Mouse (Mus musculus) forebrain, embryonic 15.5 days (tissue): ENCODE data around the gene Amer2. TPM values are rescaled to one million over a fixed set of nuclear protein-coding genes. Genes with fewer than 3 reads are reported as not detected.

Experiments used
- ATAC-seq: fragments of 200-750 bp; cut with Nextera tagmentation; replicated peaks from 2 replicates; pipeline ENCODE4 v1.8.0; 2017; ENCODE audit warnings: mild to moderate bottlenecking, moderate TSS enrichment, moderate library complexity
- H3K27ac ChIP-seq: fragments of 300-500 bp; sonication (generic); replicated peaks from 2 replicates; pipeline ENCODE4 v1.5.1; 2015; ENCODE audit warnings: mild to moderate bottlenecking, inconsistent platforms
- H3K27me3 ChIP-seq: fragments of 300-500 bp; sonication (generic); 2 replicates; pipeline ENCODE4 v1.6.1; 2015; ENCODE audit warnings: inconsistent platforms
- H3K36me3 ChIP-seq: fragments of 300-500 bp; sonication (generic); 2 replicates; pipeline ENCODE4 v1.6.1; 2015; ENCODE audit warnings: mild to moderate bottlenecking, inconsistent platforms
- H3K4me1 ChIP-seq: fragments of 300-500 bp; sonication (generic); 2 replicates; pipeline ENCODE4 v1.6.1; 2015; ENCODE audit warnings: inconsistent platforms
- H3K4me2 ChIP-seq: fragments of 300-500 bp; sonication (generic); replicated peaks from 2 replicates; pipeline ENCODE4 v1.6.1; 2015; ENCODE audit warnings: mild to moderate bottlenecking, inconsistent platforms
- H3K4me3 ChIP-seq: fragments of 300-500 bp; sonication (generic); 2 replicates; pipeline ENCODE4 v1.5.1; 2015; ENCODE audit warnings: mild to moderate bottlenecking, inconsistent platforms
- H3K9ac ChIP-seq: fragments of 300-500 bp; sonication (generic); replicated peaks from 2 replicates; pipeline ENCODE4 v1.6.1; 2015; ENCODE audit warnings: mild to moderate bottlenecking, inconsistent platforms
- H3K9me3 ChIP-seq: fragments of 300-500 bp; sonication (generic); 2 replicates; pipeline ENCODE4 v1.6.1; 2016; ENCODE audit warnings: inconsistent platforms
- WGBS: fragments of 180-500 bp; shearing (Covaris S2); methylation state at CpG from one replicate; pipeline ENCODE4 v1.1.7; 2015; ENCODE audit warnings: mixed read lengths; 5-methylcytosine and 5-hydroxymethylcytosine counted together
- polyA plus RNA-seq: library from polyadenylated mRNA; unstranded; fragments of >200 nt; fragmentation: Nextera tagmentation; extraction: Ambion mirVana; gene quantifications from 2 replicates; pipeline ENCODE4 v1.2.1, GENCODE M21; 2015

Amer2 gene
- polyA plus RNA-seq, 1 experiment from 2014 or later: 51.1 TPM

GRCm38 (mm10) chr14:60378057-60378565 is 5.1 kb downstream of the Amer2 start:
- Histone ChIP-seq H3K4me3 (peak overlapping the region; percentile 86), H3K36me3 (no peaks in the 10 kb centered on the region), H3K4me2 (peak overlapping the region; percentile 92), H3K9ac (peak overlapping the region; percentile 99), H3K27me3 (no peaks in the 10 kb centered on the region), H3K9me3 (no peaks in the 10 kb centered on the region), H3K27ac (peak overlapping the region; percentile 98), H3K4me1 (peaks cover 45% of the 10 kb centered on the region)
- under 1% methylated on average over 53 of the region's 53 CpGs for WGBS
- peak; percentile 94 for ATAC-seq

- peak; percentile 65 for ATAC-seq
- Histone ChIP-seq H3K27ac (peak overlapping the region; percentile 98), H3K27me3 (no peaks in the 10 kb centered on the region), H3K9me3 (no peaks in the 10 kb centered on the region), H3K4me2 (peak overlapping the region; percentile 92), H3K36me3 (no peaks in the 10 kb centered on the region), H3K4me1 (peaks cover 51% of the 10 kb centered on the region), H3K4me3 (peak overlapping the region; percentile 86), H3K9ac (peak overlapping the region; percentile 99)
- WGBS: under 1% methylated on average over 77 of the region's 77 CpGs
These were observed 5.7 kb downstream of the Amer2 start for GRCm38 (mm10) chr14:60378566-60379322.

GRCm38 (mm10) chr14:60379323-60379957 is 6.4 kb downstream of the Amer2 start:
- no peak for ATAC-seq

DNA sequence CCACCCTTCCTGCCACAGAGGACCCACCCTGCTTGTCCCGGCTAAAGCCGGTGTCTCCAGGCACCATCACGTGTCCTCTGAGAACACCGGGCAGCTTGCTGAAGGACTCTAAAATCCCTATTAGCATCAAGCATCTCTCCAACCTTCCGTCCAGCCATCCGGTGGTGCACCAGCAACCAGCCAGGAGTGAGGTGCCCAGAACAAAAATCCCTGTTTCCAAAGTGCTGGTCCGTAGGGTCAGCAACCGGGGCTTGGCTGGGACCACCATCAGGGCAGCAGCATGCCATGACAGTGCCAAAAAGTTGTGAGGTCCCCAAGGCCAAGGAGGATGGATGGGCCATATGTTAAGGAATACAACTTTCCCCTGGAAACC is 6.9 kb downstream of the Amer2 start:
- Histone ChIP-seq H3K27ac (peak overlapping the region; percentile 98; the same call in 1 of the 2 replicates), H3K4me1 (peaks cover 63% of the 10 kb centered on the region), H3K9ac (peak overlapping the region; percentile 99), H3K9me3 (no peaks in the 10 kb centered on the region), H3K4me2 (peak overlapping the region; percentile 92), H3K27me3 (no peaks in the 10 kb centered on the region), H3K4me3 (peak overlapping the region; percentile 86), H3K36me3 (no peaks in the 10 kb centered on the region; the same call in 1 of the 2 replicates)
- 83% methylated on average over 8 of the region's 8 CpGs for WGBS
- ATAC-seq: no peak

More at GRCm38 (mm10) chr14:60379323-60379957, 6.4 kb downstream of the Amer2 start:
- Histone ChIP-seq H3K27ac (peak overlapping the region; percentile 98), H3K9ac (peak overlapping the region; percentile 99), H3K36me3 (no peaks in the 10 kb centered on the region), H3K9me3 (no peaks in the 10 kb centered on the region), H3K4me1 (peaks cover 58% of the 10 kb centered on the region), H3K27me3 (no peaks in the 10 kb centered on the region), H3K4me2 (peak overlapping the region; percentile 92), H3K4me3 (peak overlapping the region; percentile 86)
- 50% methylated on average over 20 of the region's 20 CpGs for WGBS

DNA sequence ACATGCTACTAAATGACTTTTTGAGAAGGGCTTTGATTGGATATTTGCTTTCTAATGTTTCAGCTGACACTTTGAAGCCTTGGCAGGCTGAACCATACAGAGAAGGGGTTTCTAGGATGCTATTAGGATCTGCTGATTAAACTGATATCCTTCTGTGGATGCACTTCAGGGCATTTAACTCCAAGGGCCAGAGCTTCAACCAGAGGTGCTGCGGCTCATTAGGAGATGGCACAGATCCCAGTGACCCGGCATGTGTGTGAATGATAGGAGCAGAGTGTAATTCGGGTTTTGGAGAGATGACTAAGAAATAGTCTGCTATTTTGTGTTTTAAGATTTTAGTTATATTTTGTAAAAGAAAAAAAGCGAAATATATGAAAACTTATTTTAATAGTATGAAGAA is 8.6 kb downstream of the Amer2 start:
- Histone ChIP-seq H3K4me1 (peaks cover 80% of the 10 kb centered on the region), H3K9ac (peak overlapping the region; percentile 38), H3K4me3 (peak overlapping the region; percentile 86), H3K36me3 (no peaks in the 10 kb centered on the region; the same call in 1 of the 2 replicates), H3K27me3 (no peaks in the 10 kb centered on the region), H3K9me3 (no peaks in the 10 kb centered on the region), H3K27ac (no peak overlapping the region), H3K4me2 (peak overlapping the region; percentile 92)
- 31% methylated on average over 4 of the region's 4 CpGs for WGBS
- no peak for ATAC-seq

- Histone ChIP-seq H3K4me3 (peak overlapping the region; percentile 86; the same call in 1 of the 2 replicates), H3K4me1 (peaks cover 81% of the 10 kb centered on the region), H3K36me3 (no peaks in the 10 kb centered on the region; the same call in 1 of the 2 replicates), H3K9ac (no peak overlapping the region; the same call in 1 of the 2 replicates), H3K27ac (no peak overlapping the region), H3K27me3 (no peaks in the 10 kb centered on the region), H3K9me3 (no peaks in the 10 kb centered on the region), H3K4me2 (peak overlapping the region; percentile 92)
- ATAC-seq: no peak
- 64% methylated on average over 7 of the region's 7 CpGs for WGBS
These were observed 10.8 kb downstream of the Amer2 start for GRCm38 (mm10) chr14:60383816-60384215.

DNA sequence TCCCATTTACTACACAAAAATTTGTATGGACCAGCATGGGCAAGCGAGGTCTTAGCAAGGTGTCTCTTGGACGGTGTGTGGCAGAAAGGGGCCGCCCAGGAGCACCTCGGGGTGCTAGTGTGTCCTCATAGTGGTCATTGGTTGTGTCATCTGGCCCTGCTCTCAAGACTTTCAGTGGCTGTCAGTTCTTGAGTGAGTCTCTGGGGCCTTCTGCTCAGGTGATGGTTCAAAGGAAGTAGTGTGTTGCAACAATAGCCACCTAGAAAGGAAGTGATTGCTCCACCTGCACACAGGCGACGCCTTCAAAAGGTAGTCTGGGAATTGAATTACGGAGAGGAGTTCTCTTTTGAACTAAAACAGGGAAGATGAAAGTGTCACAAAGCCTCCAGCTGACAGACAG is 11.2 kb downstream of the Amer2 start:
- H3K9ac ChIP-seq: no peak overlapping the region
- H3K4me3 ChIP-seq: no peak overlapping the region
- H3K4me1 ChIP-seq: peaks cover 80% of the 10 kb centered on the region
- H3K36me3 ChIP-seq: no peaks in the 10 kb centered on the region; the same call in 1 of the 2 replicates
- 89% methylated on average over 7 of the region's 7 CpGs for WGBS
- ATAC-seq: no peak
- H3K4me2 ChIP-seq: peak overlapping the region; percentile 92
- no peaks in the 10 kb centered on the region for H3K9me3 ChIP-seq
- no peak overlapping the region for H3K27ac ChIP-seq
- H3K27me3 ChIP-seq: no peaks in the 10 kb centered on the region

DNA sequence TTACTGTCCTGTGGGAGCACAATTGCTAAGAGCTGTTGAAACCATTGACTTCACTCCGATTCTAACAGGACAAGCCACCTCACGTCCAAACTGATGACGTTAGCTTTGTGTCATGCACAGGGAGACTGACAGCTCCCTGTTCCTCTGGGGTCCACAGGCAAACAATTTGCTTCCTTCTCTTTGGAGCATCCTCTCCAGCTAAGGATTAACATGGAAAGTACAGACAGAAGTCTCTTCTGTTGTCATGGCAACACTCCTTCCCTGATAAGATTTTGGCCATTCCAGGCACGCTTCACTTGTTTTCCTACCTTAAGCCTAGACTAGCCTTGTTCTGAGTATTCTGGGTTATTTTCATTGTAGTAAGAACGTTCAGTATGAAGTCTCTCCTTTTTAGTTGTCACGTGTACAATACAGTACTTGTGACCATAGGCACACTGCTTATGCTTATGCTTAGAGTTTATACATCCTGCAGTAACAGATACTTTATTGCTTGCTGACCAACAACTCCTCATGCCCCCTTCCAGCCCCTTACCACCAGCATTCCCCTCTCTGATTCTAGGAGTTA is 12.1 kb downstream of the Amer2 start:
- 35% methylated on average over 6 of the region's 6 CpGs for WGBS

GRCm38 (mm10) chr14:60386591-60387501 is 13.8 kb downstream of the Amer2 start:
- no peaks in the 10 kb centered on the region for H3K27me3 ChIP-seq
- peaks cover 58% of the 10 kb centered on the region for H3K4me1 ChIP-seq
- 0 out of 2 replicates have a peak overlapping the region, but pooled peaks have one; percentile 0 for H3K4me2 ChIP-seq
- H3K4me3 ChIP-seq: no peak overlapping the region
- no peak overlapping the region for H3K9ac ChIP-seq
- no peak for ATAC-seq
- WGBS: 50% methylated on average over 6 of the region's 6 CpGs
- no peaks in the 10 kb centered on the region; the same call in 1 of the 2 replicates for H3K36me3 ChIP-seq
- no peaks in the 10 kb centered on the region for H3K9me3 ChIP-seq
- no peak overlapping the region for H3K27ac ChIP-seq

More for the DNA sequence above, 12.1 kb downstream of the Amer2 start:
- no peak; the same call in 1 of the 2 replicates for ATAC-seq
- no peak overlapping the region for H3K4me3 ChIP-seq
- H3K4me1 ChIP-seq: peaks cover 72% of the 10 kb centered on the region
- no peaks in the 10 kb centered on the region for H3K9me3 ChIP-seq
- no peak overlapping the region for H3K9ac ChIP-seq
- 0 out of 2 replicates have a peak overlapping the region, but pooled peaks have one; percentile 13 for H3K27ac ChIP-seq
- H3K27me3 ChIP-seq: no peaks in the 10 kb centered on the region
- H3K4me2 ChIP-seq: peak overlapping the region; percentile 92; the same call in 1 of the 2 replicates
- no peaks in the 10 kb centered on the region; the same call in 1 of the 2 replicates for H3K36me3 ChIP-seq

GRCm38 (mm10) chr14:60388332-60388731 is 15.3 kb downstream of the Amer2 start:
- H3K9me3 ChIP-seq: no peaks in the 10 kb centered on the region
- no peak overlapping the region for H3K4me3 ChIP-seq
- ATAC-seq: no peak
- no peaks in the 10 kb centered on the region for H3K27me3 ChIP-seq
- no peak overlapping the region for H3K9ac ChIP-seq
- no peaks in the 10 kb centered on the region; the same call in 1 of the 2 replicates for H3K36me3 ChIP-seq
- no peak overlapping the region for H3K4me2 ChIP-seq
- WGBS: 84% methylated on average over 2 of the region's 2 CpGs
- H3K4me1 ChIP-seq: peaks cover 44% of the 10 kb centered on the region
- H3K27ac ChIP-seq: no peak overlapping the region

DNA sequence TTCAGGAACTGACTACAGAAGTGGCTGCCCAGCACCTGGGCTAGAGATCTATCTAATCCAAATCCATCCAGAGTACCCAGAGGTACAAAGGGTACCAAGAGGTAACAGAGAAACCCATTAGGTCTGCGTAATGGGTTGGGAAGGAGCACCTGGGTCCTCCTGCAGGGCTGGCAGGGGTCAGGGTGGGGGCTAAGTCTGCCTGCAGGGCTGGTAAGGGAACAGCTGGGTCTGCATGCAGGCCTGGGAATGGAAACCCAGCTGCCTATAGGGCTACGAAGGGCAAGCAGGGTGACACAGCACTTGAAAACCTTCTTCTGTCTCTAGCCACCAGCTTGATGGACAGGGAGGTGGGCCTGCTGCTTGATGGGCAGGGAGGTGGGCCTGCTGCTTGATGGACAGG is 19.1 kb downstream of the Amer2 start:
- H3K27me3 ChIP-seq: no peaks in the 10 kb centered on the region
- no peak overlapping the region for H3K4me3 ChIP-seq
- WGBS: 73% methylated on average over 2 of the region's 2 CpGs
- no peak overlapping the region for H3K4me2 ChIP-seq
- H3K4me1 ChIP-seq: peaks cover 5% of the 10 kb centered on the region
- no peak overlapping the region for H3K9ac ChIP-seq
- no peaks in the 10 kb centered on the region for H3K36me3 ChIP-seq
- ATAC-seq: 0 out of 2 replicates have a peak, but pooled peaks have one; percentile 29
- H3K9me3 ChIP-seq: no peaks in the 10 kb centered on the region
- H3K27ac ChIP-seq: no peak overlapping the region
